Mouse (Mus musculus) liver, embryonic 11.5 days (tissue): ENCODE results near the gene Immp2l. TPM values are rescaled to one million over a fixed set of nuclear protein-coding genes. Genes with fewer than 3 reads are reported as not detected.

ENCODE experiments used
- ATAC-seq: fragments of 200-750 bp; cut with Nextera tagmentation; replicated peaks from 2 replicates; pipeline ENCODE4 v1.8.0; 2017; ENCODE audit warnings: moderate number of reproducible peaks, mild to moderate bottlenecking, moderate TSS enrichment, moderate library complexity; ENCODE audit not compliant: low FRiP score
- DNase-seq: peaks from one replicate; pipeline ENCODE4 v3.0.0-alpha.2; 2017; ENCODE audit warnings: low spot score
- H3K27ac ChIP-seq: fragments of 300-500 bp; sonication (generic); 2 replicates; pipeline ENCODE4 v1.5.1; 2014; ENCODE audit warnings: mild to moderate bottlenecking, low read depth, low read length, control low read depth
- H3K27me3 ChIP-seq: fragments of 300-500 bp; sonication (generic); replicated peaks from 2 replicates; pipeline ENCODE4 v1.6.1; 2014; ENCODE audit warnings: low read length, mixed read lengths; ENCODE audit not compliant: control insufficient read depth, insufficient read depth
- H3K36me3 ChIP-seq: fragments of 300-500 bp; sonication (generic); 2 replicates; pipeline ENCODE4 v1.6.1; 2014; ENCODE audit warnings: mild to moderate bottlenecking, low read length, moderate library complexity, mixed read lengths; ENCODE audit not compliant: control insufficient read depth, insufficient read depth
- H3K4me1 ChIP-seq: fragments of 300-500 bp; sonication (generic); replicated peaks from 2 replicates; pipeline ENCODE4 v1.6.1; 2014; ENCODE audit warnings: low read length, mixed read lengths; ENCODE audit not compliant: control insufficient read depth, insufficient read depth
- H3K4me2 ChIP-seq: fragments of 300-500 bp; sonication (generic); 2 replicates; pipeline ENCODE4 v1.6.1; 2014; ENCODE audit warnings: mild to moderate bottlenecking, control low read depth, moderate library complexity
- H3K4me3 ChIP-seq: fragments of 300-500 bp; sonication (generic); 2 replicates; pipeline ENCODE4 v1.5.1; 2014; ENCODE audit warnings: low read depth, low read length, control low read depth
- H3K9ac ChIP-seq: fragments of 300-500 bp; sonication (generic); 2 replicates; pipeline ENCODE4 v1.6.1; 2014; ENCODE audit warnings: low read depth, low read length, control low read depth
- H3K9me3 ChIP-seq: fragments of 300-500 bp; sonication (generic); 2 replicates; pipeline ENCODE4 v1.6.1; 2016; ENCODE audit warnings: low read length, inconsistent platforms, mixed read lengths; ENCODE audit not compliant: control insufficient read depth
- WGBS: fragments of 180-500 bp; shearing (Covaris S2); extraction: QIAGEN DNeasy Blood & Tissue Kit; methylation state at CpG from one replicate; pipeline ENCODE4 v1.1.7; 2014; 5-methylcytosine and 5-hydroxymethylcytosine counted together
- polyA plus RNA-seq: library from polyadenylated mRNA; unstranded; fragments of >200 nt; fragmentation: Nextera tagmentation; extraction: Ambion mirVana; gene quantifications from 2 replicates; pipeline ENCODE4 v1.2.1, GENCODE M21; 2014

Immp2l gene
- polyA plus RNA-seq, 1 experiment from 2014 or later, result 15.6 TPM

DNA sequence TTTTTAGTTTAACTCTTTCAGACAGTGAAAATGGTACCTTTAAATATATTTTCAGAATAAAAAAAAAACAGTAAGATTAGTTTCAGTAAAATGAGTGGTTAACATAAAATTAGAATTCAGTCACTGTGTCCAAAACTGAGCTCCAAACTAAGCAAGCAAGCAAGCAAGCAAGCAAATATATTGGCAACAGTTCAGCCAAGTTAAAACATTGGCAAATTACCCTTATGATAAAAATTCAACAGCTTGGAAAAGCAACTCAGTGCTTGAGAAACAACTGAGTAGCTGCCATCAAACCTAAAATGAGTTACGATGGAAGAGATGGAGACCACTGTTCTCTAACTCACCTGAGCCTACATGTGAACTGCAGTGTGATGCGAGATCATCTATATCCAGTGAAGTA is 926.8 kb downstream of the Immp2l start:
- Histone ChIP-seq H3K36me3 (no peaks in the 10 kb centered on the region), H3K27me3 (no peaks in the 10 kb centered on the region), H3K9ac (no peak overlapping the region), H3K4me3 (no peak overlapping the region), H3K9me3 (no peaks in the 10 kb centered on the region), H3K4me2 (no peak overlapping the region), H3K27ac (no peak overlapping the region), H3K4me1 (no peaks in the 10 kb centered on the region)
- DNase-seq (no peak), ATAC-seq (no peak)
- WGBS, result 95% methylated on average over 2 of the region's 2 CpGs

DNA sequence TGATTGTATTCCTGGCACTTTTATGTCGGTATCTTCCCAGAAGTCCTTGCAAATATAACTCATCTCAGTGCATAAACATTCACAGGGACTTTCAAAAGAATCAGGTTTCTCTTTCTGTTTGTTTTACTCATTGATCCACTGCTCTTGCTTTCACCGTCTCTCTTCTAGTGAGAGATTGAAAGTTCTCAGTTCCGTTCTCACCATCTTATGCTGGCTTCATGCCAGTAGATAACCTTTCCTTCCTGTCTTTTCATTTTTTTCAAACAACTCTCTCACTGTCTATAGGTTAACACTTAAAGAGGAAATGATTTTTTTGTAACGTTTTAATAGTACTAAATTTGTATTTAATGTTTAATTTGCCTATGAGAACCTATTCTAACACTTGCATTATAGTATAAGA is 937.1 kb downstream of the Immp2l start:
- WGBS, result 44% methylated on average over 4 of the region's 4 CpGs
- Histone ChIP-seq H3K27me3 (no peaks in the 10 kb centered on the region), H3K9me3 (no peaks in the 10 kb centered on the region), H3K4me3 (no peak overlapping the region), H3K27ac (no peak overlapping the region), H3K4me2 (no peak overlapping the region), H3K9ac (no peak overlapping the region), H3K36me3 (no peaks in the 10 kb centered on the region), H3K4me1 (no peaks in the 10 kb centered on the region)
- no peak for ATAC-seq
- no peak for DNase-seq

DNA sequence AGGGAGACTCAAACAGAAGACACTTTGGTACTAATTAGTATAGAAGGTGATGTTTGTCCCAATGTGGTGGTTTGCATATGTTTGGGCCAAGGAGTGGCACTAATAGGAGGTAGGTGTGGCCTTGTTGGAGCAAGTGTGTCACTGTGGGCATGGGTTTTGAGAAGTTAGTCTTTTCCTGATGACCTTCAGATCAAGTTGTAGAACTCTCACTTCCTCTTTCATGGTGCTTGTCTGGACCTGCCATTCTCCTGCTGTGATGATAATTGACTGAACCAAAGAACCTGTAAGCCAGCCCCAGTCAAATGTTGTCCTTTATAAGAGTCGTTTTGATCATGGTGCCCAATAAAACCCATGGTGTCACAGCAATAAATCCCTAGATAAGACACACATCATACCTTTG is 967.5 kb downstream of the Immp2l start:
- DNase-seq, result no peak
- no peak for ATAC-seq
- Histone ChIP-seq H3K27ac (no peak overlapping the region), H3K27me3 (no peaks in the 10 kb centered on the region), H3K36me3 (no peaks in the 10 kb centered on the region), H3K4me3 (no peak overlapping the region), H3K9me3 (no peaks in the 10 kb centered on the region), H3K4me1 (no peaks in the 10 kb centered on the region), H3K9ac (no peak overlapping the region), H3K4me2 (no peak overlapping the region)
- WGBS, result 68% methylated on average over 1 of the region's 1 CpGs
